Mouse (Mus musculus): ENCODE measurements around the gene Ccsap. TPM values are rescaled to one million over a fixed set of nuclear protein-coding genes. Genes with fewer than 3 reads are reported as not detected.

Ccsap gene
- polyA plus RNA-seq, 1 experiment from 2014 or later = 2.1 TPM

- Histone ChIP-seq H3K27ac (ENCODE audit: low read length) (no peak overlapping the region), H3K27me3 (ENCODE audit: control insufficient read depth, insufficient read depth, low read length) (no peaks in the 10 kb centered on the region), H3K4me1 (ENCODE audit: control insufficient read depth, insufficient read depth, low read length) (no peaks in the 10 kb centered on the region), H3K9ac (ENCODE audit: low read length) (no peak overlapping the region), H3K4me2 (ENCODE audit: low read depth, low read length) (no peak overlapping the region), H3K4me3 (replicated peaks; ENCODE audit: low read length) (no peak overlapping the region), H3K9me3 (replicated peaks; ENCODE audit: control insufficient read depth, low read length) (no peaks in the 10 kb centered on the region), H3K36me3 (ENCODE audit: control insufficient read depth, insufficient read depth, low read length) (no peaks in the 10 kb centered on the region)
- no peak for ATAC-seq (ENCODE audit: insufficient read depth, low FRiP score)
- 41% methylated on average over 3 of the region's 3 CpGs for WGBS
Observed at GRCm38 (mm10) chr8:123799885-123800284, 60.1 kb downstream of the Ccsap start.

GRCm38 (mm10) chr8:123799434-123799833 lies 60.6 kb downstream of the Ccsap start:
- WGBS = 65% methylated on average over 6 of the region's 6 CpGs
- no peak overlapping the region for H3K4me3 ChIP-seq (replicated peaks; ENCODE audit: low read length)
- H3K9ac ChIP-seq (ENCODE audit: low read length) = no peak overlapping the region
- no peak overlapping the region for H3K27ac ChIP-seq (ENCODE audit: low read length)
- H3K9me3 ChIP-seq (replicated peaks; ENCODE audit: control insufficient read depth, low read length) = no peaks in the 10 kb centered on the region
- no peak overlapping the region for H3K4me2 ChIP-seq (ENCODE audit: low read depth, low read length)
- H3K36me3 ChIP-seq (ENCODE audit: control insufficient read depth, insufficient read depth, low read length) = no peaks in the 10 kb centered on the region
- no peaks in the 10 kb centered on the region for H3K27me3 ChIP-seq (ENCODE audit: control insufficient read depth, insufficient read depth, low read length)
- H3K4me1 ChIP-seq (ENCODE audit: control insufficient read depth, insufficient read depth, low read length) = no peaks in the 10 kb centered on the region
- no peak for ATAC-seq (ENCODE audit: insufficient read depth, low FRiP score)

GRCm38 (mm10) chr8:123797928-123798327 lies 62.1 kb downstream of the Ccsap start:
- Histone ChIP-seq H3K27me3 (ENCODE audit: control insufficient read depth, insufficient read depth, low read length) (no peaks in the 10 kb centered on the region), H3K27ac (ENCODE audit: low read length) (no peak overlapping the region), H3K4me1 (ENCODE audit: control insufficient read depth, insufficient read depth, low read length) (no peaks in the 10 kb centered on the region), H3K9me3 (replicated peaks; ENCODE audit: control insufficient read depth, low read length) (no peaks in the 10 kb centered on the region), H3K36me3 (ENCODE audit: control insufficient read depth, insufficient read depth, low read length) (no peaks in the 10 kb centered on the region), H3K4me3 (replicated peaks; ENCODE audit: low read length) (no peak overlapping the region), H3K9ac (ENCODE audit: low read length) (no peak overlapping the region), H3K4me2 (ENCODE audit: low read depth, low read length) (no peak overlapping the region)
- no peak for ATAC-seq (ENCODE audit: insufficient read depth, low FRiP score)
- 85% methylated on average over 15 of the region's 15 CpGs for WGBS

- Histone ChIP-seq H3K9ac (ENCODE audit: low read length) (no peak overlapping the region), H3K4me3 (replicated peaks; ENCODE audit: low read length) (no peak overlapping the region), H3K27me3 (ENCODE audit: control insufficient read depth, insufficient read depth, low read length) (no peaks in the 10 kb centered on the region), H3K9me3 (replicated peaks; ENCODE audit: control insufficient read depth, low read length) (no peaks in the 10 kb centered on the region), H3K4me2 (ENCODE audit: low read depth, low read length) (no peak overlapping the region), H3K36me3 (ENCODE audit: control insufficient read depth, insufficient read depth, low read length) (no peaks in the 10 kb centered on the region), H3K27ac (ENCODE audit: low read length) (peak overlapping the region; percentile 63), H3K4me1 (ENCODE audit: control insufficient read depth, insufficient read depth, low read length) (no peaks in the 10 kb centered on the region)
- peak; percentile 30; the same call in 1 of the 2 replicates for ATAC-seq (ENCODE audit: insufficient read depth, low FRiP score)
- 43% methylated on average over 4 of the region's 4 CpGs for WGBS
Observed at GRCm38 (mm10) chr8:123796758-123797157, 63.3 kb downstream of the Ccsap start.

GRCm38 (mm10) chr8:123794766-123795165 lies 65.2 kb downstream of the Ccsap start:
- Histone ChIP-seq H3K36me3 (ENCODE audit: control insufficient read depth, insufficient read depth, low read length) (no peaks in the 10 kb centered on the region), H3K9ac (ENCODE audit: low read length) (no peak overlapping the region), H3K9me3 (replicated peaks; ENCODE audit: control insufficient read depth, low read length) (no peaks in the 10 kb centered on the region), H3K27me3 (ENCODE audit: control insufficient read depth, insufficient read depth, low read length) (no peaks in the 10 kb centered on the region), H3K4me3 (replicated peaks; ENCODE audit: low read length) (no peak overlapping the region), H3K27ac (ENCODE audit: low read length) (peak overlapping the region; percentile 55; the same call in 1 of the 2 replicates), H3K4me2 (ENCODE audit: low read depth, low read length) (no peak overlapping the region), H3K4me1 (ENCODE audit: control insufficient read depth, insufficient read depth, low read length) (no peaks in the 10 kb centered on the region)
- no peak for ATAC-seq (ENCODE audit: insufficient read depth, low FRiP score)
- 61% methylated on average over 4 of the region's 4 CpGs for whole genome bisulfite sequencing

- Histone ChIP-seq H3K4me1 (ENCODE audit: control insufficient read depth, insufficient read depth, low read length) (no peaks in the 10 kb centered on the region), H3K4me2 (ENCODE audit: low read depth, low read length) (0 out of 2 replicates have a peak overlapping the region, but pooled peaks have one; percentile 16), H3K9ac (ENCODE audit: low read length) (no peak overlapping the region), H3K9me3 (replicated peaks; ENCODE audit: control insufficient read depth, low read length) (no peaks in the 10 kb centered on the region), H3K27me3 (ENCODE audit: control insufficient read depth, insufficient read depth, low read length) (no peaks in the 10 kb centered on the region), H3K36me3 (ENCODE audit: control insufficient read depth, insufficient read depth, low read length) (no peaks in the 10 kb centered on the region), H3K4me3 (replicated peaks; ENCODE audit: low read length) (no peak overlapping the region), H3K27ac (ENCODE audit: low read length) (peak overlapping the region; percentile 9; the same call in 1 of the 2 replicates)
- ATAC-seq (ENCODE audit: insufficient read depth, low FRiP score) = no peak
- 6% methylated on average over 10 of the region's 10 CpGs for WGBS
Observed at GRCm38 (mm10) chr8:123793900-123794299, 66.1 kb downstream of the Ccsap start.

- H3K27me3 ChIP-seq (ENCODE audit: control insufficient read depth, insufficient read depth, low read length) = no peaks in the 10 kb centered on the region
- H3K9me3 ChIP-seq (replicated peaks; ENCODE audit: control insufficient read depth, low read length) = no peaks in the 10 kb centered on the region
- H3K4me3 ChIP-seq (replicated peaks; ENCODE audit: low read length) = no peak overlapping the region
- H3K4me2 ChIP-seq (ENCODE audit: low read depth, low read length) = no peak overlapping the region
- no peak for ATAC-seq (ENCODE audit: insufficient read depth, low FRiP score)
- H3K9ac ChIP-seq (ENCODE audit: low read length) = no peak overlapping the region
- no peak overlapping the region for H3K27ac ChIP-seq (ENCODE audit: low read length)
- H3K36me3 ChIP-seq (ENCODE audit: control insufficient read depth, insufficient read depth, low read length) = no peaks in the 10 kb centered on the region
- peaks cover 6% of the 10 kb centered on the region; the same call in 1 of the 2 replicates for H3K4me1 ChIP-seq (ENCODE audit: control insufficient read depth, insufficient read depth, low read length)
- WGBS = 86% methylated on average over 7 of the region's 7 CpGs
Observed at GRCm38 (mm10) chr8:123791845-123792225, 68.2 kb downstream of the Ccsap start.

- WGBS = 68% methylated on average over 16 of the region's 16 CpGs
- H3K9ac ChIP-seq (ENCODE audit: low read length) = 0 out of 2 replicates have a peak overlapping the region, but pooled peaks have one; percentile 19
- H3K27ac ChIP-seq (ENCODE audit: low read length) = no peak overlapping the region
- ATAC-seq (ENCODE audit: insufficient read depth, low FRiP score) = no peak
- no peak overlapping the region for H3K4me2 ChIP-seq (ENCODE audit: low read depth, low read length)
- no peaks in the 10 kb centered on the region for H3K9me3 ChIP-seq (replicated peaks; ENCODE audit: control insufficient read depth, low read length)
- H3K4me3 ChIP-seq (replicated peaks; ENCODE audit: low read length) = no peak overlapping the region
- H3K36me3 ChIP-seq (ENCODE audit: control insufficient read depth, insufficient read depth, low read length) = no peaks in the 10 kb centered on the region
- peaks cover 6% of the 10 kb centered on the region; the same call in 1 of the 2 replicates for H3K4me1 ChIP-seq (ENCODE audit: control insufficient read depth, insufficient read depth, low read length)
- no peaks in the 10 kb centered on the region for H3K27me3 ChIP-seq (ENCODE audit: control insufficient read depth, insufficient read depth, low read length)
Observed at GRCm38 (mm10) chr8:123791101-123791844, 68.7 kb downstream of the Ccsap start.
